Mouse (Mus musculus) layer of hippocampus, adult 18-20 months (tissue): Measurements from ENCODE around the gene Duox1. TPM values are rescaled to one million over a fixed set of nuclear protein-coding genes. Genes with fewer than 3 reads are reported as not detected.

Source experiments
- DNase-seq, 2 experiments: peaks; one replicate each; pipeline ENCODE4 v3.0.0; 2022; ENCODE audit warnings: low spot score in 2 of 2
- total RNA-seq, 2 experiments: library from RNA; stranded (reverse); gene quantifications; 2 replicates each; pipeline ENCODE4 v1.2.3; 2021

Duox1 gene
- total RNA-seq, 2 experiments from 2014 or later: not detected

- no peak for DNase-seq
Observed at GRCm38 (mm10) chr2:122354191-122354929, 38.9 kb downstream of the Duox1 start.

GRCm38 (mm10) chr2:122355389-122355788 is 39.9 kb downstream of the Duox1 start:
- no peak for DNase-seq

DNA sequence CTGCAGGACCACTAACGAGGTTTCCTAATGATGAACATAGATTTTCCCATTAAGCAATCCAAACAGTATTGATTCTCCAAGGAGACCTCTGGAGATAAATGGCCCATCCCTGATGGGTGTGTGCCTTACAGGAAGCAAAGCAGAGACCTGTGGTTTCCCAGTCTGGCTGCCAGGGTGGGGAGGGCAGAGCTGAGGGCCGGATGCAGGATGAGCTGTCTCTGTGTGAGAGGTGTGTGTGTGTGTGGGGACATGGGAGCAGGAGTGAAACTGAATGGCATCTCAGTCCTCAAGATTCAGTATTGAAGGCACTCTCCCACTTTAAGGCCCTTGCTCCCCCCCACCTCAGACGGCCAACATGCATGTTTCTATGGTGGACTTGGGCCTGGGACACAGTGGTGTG is 40.7 kb downstream of the Duox1 start:
- DNase-seq: no peak

DNA sequence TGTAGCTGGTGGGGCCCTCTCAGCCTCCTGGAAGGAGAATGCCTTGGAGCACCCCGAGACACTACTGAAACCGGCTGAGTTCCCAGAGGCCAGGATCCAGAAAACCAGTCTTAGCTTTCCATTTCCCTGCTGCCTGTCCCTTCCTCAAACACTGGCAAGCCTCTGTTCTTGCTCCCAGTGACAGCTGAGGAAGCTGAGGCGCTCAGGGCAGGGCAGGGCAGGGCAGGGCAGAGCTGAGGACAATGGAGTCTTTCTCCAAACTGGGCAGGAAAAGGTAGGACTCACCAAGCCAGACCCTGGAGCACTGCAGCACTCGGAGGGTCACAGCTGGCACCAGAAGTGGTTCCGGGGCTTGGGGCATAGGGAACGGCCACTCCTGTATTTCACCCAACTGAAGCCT is 44.8 kb downstream of the Duox1 start:
- DNase-seq: no peak

DNA sequence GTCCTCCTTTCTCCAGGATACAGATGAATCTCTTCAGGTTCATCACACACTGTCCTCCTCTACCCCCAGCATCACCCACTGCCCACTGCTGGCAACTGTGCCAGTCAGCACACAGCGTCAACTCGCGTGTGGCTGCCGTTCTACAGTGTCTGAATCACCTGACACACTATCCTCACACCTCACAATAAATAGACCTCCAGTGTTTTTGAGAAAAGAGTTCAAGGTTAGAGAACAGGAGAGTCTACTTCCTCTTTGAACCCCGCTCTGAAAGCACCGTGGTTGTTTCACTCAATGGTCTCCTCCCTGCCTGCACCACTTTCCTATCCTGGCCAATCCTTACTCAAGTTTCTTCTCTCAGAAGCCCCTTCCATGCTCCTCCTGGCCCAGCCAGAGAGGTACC is 45.7 kb downstream of the Duox1 start:
- no peak for DNase-seq

- DNase-seq: no peak
Observed at GRCm38 (mm10) chr2:122361868-122362621, 46.6 kb downstream of the Duox1 start.

- DNase-seq: no peak
Observed at GRCm38 (mm10) chr2:122362622-122363523, 47.4 kb downstream of the Duox1 start.

- no peak for DNase-seq
Observed at GRCm38 (mm10) chr2:122364352-122364944, 49.0 kb downstream of the Duox1 start.

GRCm38 (mm10) chr2:122365244-122365866 is 49.9 kb downstream of the Duox1 start:
- no peak for DNase-seq

DNA sequence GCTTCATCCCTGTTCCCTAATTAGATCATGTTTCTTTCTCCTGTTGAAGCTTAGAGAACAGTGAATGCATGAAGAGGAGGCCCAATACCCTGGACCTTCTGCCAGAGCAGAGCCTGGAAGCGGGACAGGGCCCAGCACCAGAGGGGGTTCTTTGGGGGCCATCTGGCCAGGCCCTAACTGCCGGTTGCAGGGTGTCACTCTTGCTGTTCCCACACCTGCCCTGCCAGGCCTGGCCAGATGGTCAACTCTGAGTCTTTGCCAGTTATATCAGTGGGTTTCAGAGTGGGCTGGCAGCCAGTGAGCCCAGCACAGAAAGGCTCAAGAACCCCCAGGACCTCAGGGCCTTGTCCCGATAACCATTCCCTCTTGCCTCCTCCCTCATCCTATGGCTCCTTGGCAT is 50.6 kb downstream of the Duox1 start:
- DNase-seq: no peak

GRCm38 (mm10) chr2:122366706-122367105 is 51.2 kb downstream of the Duox1 start:
- DNase-seq: no peak

GRCm38 (mm10) chr2:122367181-122367580 is 51.7 kb downstream of the Duox1 start:
- no peak for DNase-seq

DNA sequence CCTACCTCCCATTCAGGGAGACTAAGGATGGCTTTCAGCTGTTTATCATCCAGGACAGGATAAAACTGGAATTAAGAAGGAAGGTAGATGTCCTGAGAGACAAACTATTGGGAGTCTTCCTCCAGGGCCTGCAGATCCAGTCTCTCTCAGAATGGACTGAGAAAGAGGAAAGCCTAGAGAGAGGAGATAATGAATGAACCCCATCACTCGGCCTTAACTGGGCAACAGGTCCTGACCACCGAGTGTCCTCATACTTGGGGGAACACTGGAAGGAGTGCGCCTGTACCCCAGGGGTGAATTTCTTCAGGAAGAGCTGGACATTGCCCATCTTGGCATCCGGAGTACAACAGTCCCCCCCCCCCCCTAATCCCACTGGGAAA is 52.2 kb downstream of the Duox1 start:
- no peak for DNase-seq

DNA sequence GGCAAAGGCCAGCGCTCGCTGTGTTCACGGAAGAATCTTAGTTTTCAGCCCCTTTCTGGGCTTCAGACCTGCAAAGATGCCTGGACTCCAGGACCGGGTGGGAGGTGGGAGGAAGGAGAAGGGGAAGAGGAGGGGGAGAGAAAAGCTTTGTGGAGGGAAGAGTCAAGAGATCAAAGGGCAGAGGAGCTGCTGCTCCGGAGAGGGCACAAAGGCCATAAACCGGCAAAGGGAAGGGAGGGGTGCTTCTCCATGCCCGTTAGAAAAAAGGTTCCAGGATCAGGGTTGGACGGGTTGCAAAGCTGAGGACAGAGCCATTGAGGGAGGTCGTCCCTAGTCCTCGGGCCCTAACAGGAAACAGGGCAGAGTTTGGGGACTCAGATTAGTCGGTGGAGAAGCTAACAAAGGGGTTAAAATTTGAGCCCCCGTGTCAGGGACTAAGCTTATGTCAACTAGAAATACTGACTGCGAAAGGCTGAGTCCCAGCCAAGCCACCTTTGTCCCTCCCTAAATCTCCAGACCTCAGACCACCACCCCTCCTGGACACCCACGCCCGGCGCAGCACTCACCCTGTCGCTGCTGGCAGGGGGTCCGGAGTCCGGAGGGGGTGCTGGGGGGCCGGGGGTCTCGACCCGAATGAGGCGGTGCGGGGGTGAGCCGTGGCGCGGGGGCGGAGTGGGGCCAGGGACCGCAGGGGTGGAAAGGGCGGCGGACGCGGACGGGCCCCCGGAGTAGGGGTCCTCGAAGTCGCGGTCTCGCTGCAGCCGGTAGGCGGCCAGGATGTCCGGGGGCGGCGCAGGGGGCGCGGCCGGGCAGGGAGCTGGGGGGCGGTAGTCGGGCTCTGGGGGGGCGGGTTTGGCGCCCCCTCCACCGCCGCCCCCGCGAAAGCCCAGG is 52.9 kb downstream of the Duox1 start:
- no peak for DNase-seq

- peak; percentile 83 to 91 for DNase-seq
Observed at GRCm38 (mm10) chr2:122368995-122369739, 53.7 kb downstream of the Duox1 start, which contains the start of gene Shf. Gene Shf (minus strand): TSS chr2:122369162.

GRCm38 (mm10) chr2:122370101-122370750 is 54.8 kb downstream of the Duox1 start:
- DNase-seq: no peak

- no peak for DNase-seq
Observed at GRCm38 (mm10) chr2:122372067-122372466, 56.6 kb downstream of the Duox1 start.

DNA sequence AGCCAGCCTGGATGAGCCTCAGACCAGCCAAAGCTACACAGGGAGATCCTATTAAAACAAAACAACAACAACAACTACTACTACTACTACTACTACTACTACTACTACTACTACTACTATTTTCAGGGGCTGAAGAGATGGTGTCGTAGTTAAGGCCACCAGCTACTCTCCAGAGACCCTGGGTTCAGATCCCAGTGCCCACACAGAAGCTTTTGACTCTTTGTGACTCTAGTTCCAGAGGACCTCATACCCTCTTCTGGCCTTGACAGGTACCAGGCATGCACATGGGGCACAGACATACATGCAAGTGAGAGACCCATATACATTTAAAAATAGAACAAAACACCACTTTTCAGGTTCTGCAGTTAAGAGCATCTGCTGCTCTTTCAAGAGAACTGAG is 57.1 kb downstream of the Duox1 start:
- DNase-seq: no peak
